Mouse (Mus musculus) 416B (cell line): Measurements from ENCODE around the gene Mien1.
A peak's percentile ranks its signal among the peaks of the same experiment; 100 is the strongest.

Experiments
- DNase-seq: peaks from one replicate; pipeline ENCODE4 v3.0.0; 2011; ENCODE audit warnings: low read depth

Gene Mien1

GRCm38 (mm10) chr11:98426592-98426991 is 12.2 kb downstream of the Mien1 start:
- no peak for DNase-seq

- no peak for DNase-seq
Observed at GRCm38 (mm10) chr11:98418939-98419547, 19.7 kb downstream of the Mien1 start.

GRCm38 (mm10) chr11:98418273-98418672 is 20.5 kb downstream of the Mien1 start:
- no peak for DNase-seq

- DNase-seq: no peak
Observed at GRCm38 (mm10) chr11:98417074-98417473, 21.7 kb downstream of the Mien1 start.

- no peak for DNase-seq
Observed at GRCm38 (mm10) chr11:98414162-98414561, 24.6 kb downstream of the Mien1 start.

GRCm38 (mm10) chr11:98413731-98414130 is 25.1 kb downstream of the Mien1 start:
- DNase-seq: no peak

GRCm38 (mm10) chr11:98412797-98413301 is 25.9 kb downstream of the Mien1 start:
- DNase-seq: no peak

GRCm38 (mm10) chr11:98412273-98412796 is 26.5 kb downstream of the Mien1 start, which contains the start of gene Erbb2:
Gene Erbb2, plus strand, starts transcription at chr11:98412470.
- DNase-seq: no peak

- no peak for DNase-seq
Observed at GRCm38 (mm10) chr11:98409341-98409822, 29.4 kb downstream of the Mien1 start.

GRCm38 (mm10) chr11:98408872-98409271 is 29.9 kb downstream of the Mien1 start:
- DNase-seq: no peak

- no peak for DNase-seq
Observed at GRCm38 (mm10) chr11:98406621-98407020, 32.2 kb downstream of the Mien1 start.

- DNase-seq: no peak
Observed at GRCm38 (mm10) chr11:98400816-98401215, 38.0 kb downstream of the Mien1 start.

GRCm38 (mm10) chr11:98400161-98400726 is 38.5 kb downstream of the Mien1 start, which contains the start of gene Pgap3:
Gene Pgap3, minus strand, starts transcription at chr11:98400490.
- DNase-seq: peak; percentile 96

- DNase-seq: no peak
Observed at GRCm38 (mm10) chr11:98397946-98398345, 40.8 kb downstream of the Mien1 start.

GRCm38 (mm10) chr11:98395041-98395440 is 43.8 kb downstream of the Mien1 start:
- DNase-seq: no peak

GRCm38 (mm10) chr11:98394301-98394700 is 44.5 kb downstream of the Mien1 start:
- no peak for DNase-seq

- DNase-seq: peak; percentile 90
Observed at GRCm38 (mm10) chr11:98393317-98393716, 45.5 kb downstream of the Mien1 start.

- DNase-seq: no peak
Observed at GRCm38 (mm10) chr11:98392645-98393044, 46.1 kb downstream of the Mien1 start.

- no peak for DNase-seq
Observed at GRCm38 (mm10) chr11:98392034-98392433, 46.8 kb downstream of the Mien1 start.

- DNase-seq: no peak
Observed at GRCm38 (mm10) chr11:98390141-98390540, 48.6 kb downstream of the Mien1 start.

- peak; percentile 61 for DNase-seq
Observed at GRCm38 (mm10) chr11:98389221-98389780, 49.5 kb downstream of the Mien1 start.

GRCm38 (mm10) chr11:98388282-98388681 is 50.5 kb downstream of the Mien1 start:
- DNase-seq: no peak
